Mouse (Mus musculus): ENCODE data around the gene Mypn.

Mypn gene

GRCm38 (mm10) chr10:63113027-63113604 lies 90.6 kb downstream of the Mypn start:
- DNase-seq (ENCODE audit: low spot score): peak; percentile 62

- no peak for DNase-seq (ENCODE audit: low spot score)
Observed at GRCm38 (mm10) chr10:63100657-63101056, 103.1 kb downstream of the Mypn start.

GRCm38 (mm10) chr10:63099941-63100562 lies 103.7 kb downstream of the Mypn start:
- DNase-seq (ENCODE audit: low spot score): no peak

GRCm38 (mm10) chr10:63099521-63099920 lies 104.2 kb downstream of the Mypn start, which contains the start of gene Atoh7:
Atoh7 (plus strand) TSS chr10:63099651.
- no peak for DNase-seq (ENCODE audit: low spot score)

GRCm38 (mm10) chr10:63098191-63098590 lies 105.6 kb downstream of the Mypn start:
- no peak for DNase-seq (ENCODE audit: low spot score)

GRCm38 (mm10) chr10:63096757-63097156 lies 107.0 kb downstream of the Mypn start:
- no peak for DNase-seq (ENCODE audit: low spot score)

GRCm38 (mm10) chr10:63092616-63093550 lies 110.9 kb downstream of the Mypn start:
- no peak for DNase-seq (ENCODE audit: low spot score)

- no peak for DNase-seq (ENCODE audit: low spot score)
Observed at GRCm38 (mm10) chr10:63091915-63092314, 111.8 kb downstream of the Mypn start.

- peak; percentile 40 for DNase-seq (ENCODE audit: low spot score)
Observed at GRCm38 (mm10) chr10:63089758-63090571, 113.8 kb downstream of the Mypn start.

- peak; percentile 6 for DNase-seq (ENCODE audit: low spot score)
Observed at GRCm38 (mm10) chr10:63089103-63089757, 114.5 kb downstream of the Mypn start.

GRCm38 (mm10) chr10:63086304-63086703 lies 117.4 kb downstream of the Mypn start:
- DNase-seq (ENCODE audit: low spot score): no peak

- DNase-seq (ENCODE audit: low spot score): peak; percentile 79
Observed at GRCm38 (mm10) chr10:63065988-63066387, 137.8 kb downstream of the Mypn start.

Measured in MN1 (cell line).